Mouse (Mus musculus) cerebellum, adult 2 months (tissue): Measurements from ENCODE around the gene Bbip1.

Source experiments
- CTCF ChIP-seq: fragments of 200-500 bp; IDR thresholded peaks from 2 replicates; pipeline ENCODE4 v1.5.1; 2011; ENCODE audit warnings: low read depth, mild to moderate bottlenecking, control low read depth, low read length, moderate library complexity, borderline replicate concordance; ENCODE audit not compliant: insufficient read depth
- POLR2A ChIP-seq: fragments of 200-500 bp; IDR thresholded peaks from 2 replicates; pipeline ENCODE4 v1.6.1; 2011; ENCODE audit warnings: low read length, control low read depth, borderline replicate concordance; ENCODE audit not compliant: insufficient read depth

- no peak for TF ChIP-seq CTCF
- TF ChIP-seq POLR2A: no peak
Measured at GRCm38 (mm10) chr19:53892838-53893359, 51.5 kb downstream of the Bbip1 start.
